Mouse (Mus musculus): ENCODE data around the gene Hist2h2ac.

Hist2h2ac gene

DNA sequence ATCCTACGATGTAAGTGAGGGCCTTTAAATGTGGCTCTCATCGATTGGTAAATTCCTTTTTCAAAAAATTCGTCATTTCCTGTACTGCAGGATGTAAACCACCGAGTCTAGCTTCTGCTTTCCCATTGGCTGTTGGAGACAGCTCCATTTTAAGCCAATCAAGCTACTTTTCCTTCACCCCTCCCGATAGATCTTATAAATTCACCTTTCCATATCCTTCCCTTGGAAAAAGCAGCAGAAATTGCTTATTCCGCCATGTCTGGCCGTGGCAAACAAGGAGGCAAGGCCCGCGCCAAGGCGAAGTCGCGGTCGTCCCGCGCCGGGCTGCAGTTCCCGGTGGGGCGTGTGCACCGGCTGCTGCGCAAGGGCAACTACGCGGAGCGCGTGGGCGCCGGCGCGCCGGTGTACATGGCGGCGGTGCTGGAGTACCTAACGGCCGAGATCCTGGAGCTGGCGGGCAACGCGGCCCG is 984 bp downstream of the Hist2h2ac start, which contains the start of the genes Bola1 and Hist2h2ab:
Bola1 (minus strand) TSS at position 49 of the 470 bp plus-strand sequence.
Hist2h2ab (plus strand) TSS at position 205 of the 470 bp plus-strand sequence.
- no peak for TF ChIP-seq GATA4 (IDR thresholded peaks at IDR 0.05; ENCODE audit: insufficient replicate concordance, low read length)

DNA sequence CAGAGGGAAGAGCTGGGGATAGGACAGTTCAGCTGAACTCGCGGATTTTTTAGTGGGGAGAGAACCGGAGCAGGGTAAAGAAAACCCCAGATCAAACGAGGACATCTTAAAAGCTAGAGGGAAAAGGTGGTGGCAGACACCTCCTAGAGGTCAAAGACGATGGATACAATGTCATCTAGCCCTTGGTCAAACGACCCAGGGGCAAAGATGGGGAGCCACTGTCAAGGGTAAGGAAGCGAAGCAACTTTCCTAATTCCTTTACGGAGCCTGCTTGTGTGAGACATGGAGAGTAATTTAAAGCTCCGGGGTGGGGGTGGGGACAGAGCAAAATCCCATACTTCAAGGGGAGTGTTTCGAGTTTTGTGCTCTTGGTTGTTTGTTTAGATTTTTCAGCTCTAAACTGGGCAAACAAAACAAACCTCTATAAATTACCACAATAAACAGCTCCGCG is 1.5 kb downstream of the Hist2h2ac start:
- no peak for TF ChIP-seq GATA4 (IDR thresholded peaks at IDR 0.05; ENCODE audit: insufficient replicate concordance, low read length)

DNA sequence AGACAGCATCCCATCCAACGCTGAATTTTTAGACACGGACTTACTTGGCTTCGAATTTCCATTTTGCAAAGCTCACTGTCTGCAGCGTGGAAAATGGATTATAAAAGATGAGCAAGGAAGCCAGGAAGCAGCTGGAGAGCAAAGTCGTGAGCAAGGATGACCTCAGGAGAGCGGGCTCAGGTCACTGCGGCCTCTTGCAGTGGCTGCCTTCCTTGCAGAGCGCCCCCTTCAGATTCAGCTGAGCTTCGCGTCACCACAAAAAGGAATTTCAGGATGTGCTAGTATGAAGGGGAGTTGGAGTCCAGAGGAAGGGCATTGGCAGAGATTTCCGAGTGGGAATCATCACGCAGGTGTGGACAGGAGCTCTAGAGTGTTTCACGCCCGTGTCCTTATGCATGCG is 11.4 kb downstream of the Hist2h2ac start:
- no peak for TF ChIP-seq GATA4 (IDR thresholded peaks at IDR 0.05; ENCODE audit: insufficient replicate concordance, low read length)

DNA sequence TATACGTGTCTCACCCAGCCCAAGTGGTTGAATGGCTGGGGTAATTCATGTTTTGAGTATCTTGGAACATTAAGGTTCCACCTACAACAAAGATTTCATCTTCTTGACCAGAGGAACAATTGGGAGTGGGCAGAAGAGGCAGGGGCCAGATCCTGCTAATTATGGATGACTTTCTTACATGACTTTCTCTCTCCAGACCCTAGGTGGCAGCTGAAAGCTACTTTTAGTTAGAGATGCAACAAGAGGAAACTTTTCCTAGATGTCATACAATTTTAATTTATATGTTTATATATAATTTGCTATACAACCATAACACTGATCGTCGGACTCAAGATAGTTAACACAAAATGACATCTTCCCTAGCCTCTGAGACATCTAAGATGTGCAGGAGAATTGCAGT is 12.9 kb downstream of the Hist2h2ac start:
- TF ChIP-seq GATA4 (IDR thresholded peaks at IDR 0.05; ENCODE audit: insufficient replicate concordance, low read length): no peak

DNA sequence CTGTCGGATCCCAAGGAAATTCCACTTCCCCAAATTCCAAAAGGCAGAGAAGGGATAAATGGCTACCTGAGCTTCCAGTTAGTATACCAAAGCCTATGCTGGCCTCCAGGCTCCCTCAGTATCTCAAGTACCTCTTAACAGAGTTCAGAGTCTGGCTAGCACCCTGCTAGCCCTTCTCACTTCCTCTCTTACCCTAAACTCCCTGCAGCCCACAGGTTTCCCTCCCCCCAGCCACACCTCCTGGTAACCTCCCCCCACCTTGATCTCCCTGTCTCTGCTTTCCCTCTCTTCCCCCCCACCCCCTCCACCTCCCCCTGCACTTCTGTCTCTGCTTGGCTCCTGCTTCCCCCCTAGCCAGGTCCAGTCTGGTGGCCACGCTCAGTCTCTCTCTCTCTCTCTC is 20.9 kb downstream of the Hist2h2ac start:
- no peak for TF ChIP-seq GATA4 (IDR thresholded peaks at IDR 0.05; ENCODE audit: insufficient replicate concordance, low read length)

DNA sequence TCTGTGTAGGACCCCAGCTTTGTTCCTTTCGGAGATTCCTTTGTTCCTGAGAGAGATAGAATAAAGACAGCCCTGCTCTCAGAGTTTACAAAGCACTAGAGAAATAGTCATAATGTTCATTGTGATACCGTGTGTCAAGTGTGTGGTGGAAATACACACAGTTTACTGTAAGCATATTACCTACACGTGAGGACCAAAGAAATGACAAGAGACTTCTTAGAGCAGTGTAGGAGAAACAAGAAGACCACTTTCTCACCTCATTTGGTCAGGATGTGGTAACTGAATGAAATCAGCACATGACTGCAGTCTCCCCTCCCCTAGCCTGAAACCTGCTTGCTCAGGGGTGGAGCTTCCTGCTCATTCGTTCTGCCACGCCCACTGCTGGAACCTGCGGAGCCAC is 22.5 kb downstream of the Hist2h2ac start:
- TF ChIP-seq GATA4 (IDR thresholded peaks at IDR 0.05; ENCODE audit: insufficient replicate concordance, low read length): no peak

DNA sequence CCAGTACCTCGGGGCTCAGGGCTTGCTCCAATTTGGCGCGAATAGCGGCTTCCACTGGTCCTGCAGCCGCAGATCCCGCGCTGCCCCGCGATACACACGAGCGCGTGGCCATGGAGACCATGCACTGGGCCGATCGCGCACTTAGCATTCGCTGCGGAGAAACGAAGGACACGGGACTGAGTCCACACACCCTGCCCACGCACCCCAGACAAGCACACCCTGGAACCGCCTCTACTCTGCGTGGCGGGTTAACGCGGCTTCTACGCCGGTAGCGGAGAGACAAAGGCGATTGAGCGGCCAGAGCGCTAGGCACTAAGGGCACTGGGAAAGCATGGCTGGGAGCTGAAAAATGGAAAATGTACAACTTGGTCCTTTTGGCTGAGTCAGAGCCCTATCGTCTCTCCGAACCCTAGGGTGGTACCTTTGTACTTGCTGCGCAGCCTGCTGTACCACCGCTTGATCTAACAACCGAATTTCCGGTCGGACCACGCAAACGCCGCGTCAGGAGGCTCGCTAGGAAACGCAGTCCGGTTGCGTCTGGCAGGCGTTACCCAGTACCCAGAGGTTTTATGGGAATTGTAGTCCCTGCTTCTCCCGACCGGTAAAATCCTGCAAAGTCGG is 23.4 kb downstream of the Hist2h2ac start:
- no peak; the same call in 1 of the 2 replicates for TF ChIP-seq GATA4 (IDR thresholded peaks at IDR 0.05; ENCODE audit: insufficient replicate concordance, low read length)

DNA sequence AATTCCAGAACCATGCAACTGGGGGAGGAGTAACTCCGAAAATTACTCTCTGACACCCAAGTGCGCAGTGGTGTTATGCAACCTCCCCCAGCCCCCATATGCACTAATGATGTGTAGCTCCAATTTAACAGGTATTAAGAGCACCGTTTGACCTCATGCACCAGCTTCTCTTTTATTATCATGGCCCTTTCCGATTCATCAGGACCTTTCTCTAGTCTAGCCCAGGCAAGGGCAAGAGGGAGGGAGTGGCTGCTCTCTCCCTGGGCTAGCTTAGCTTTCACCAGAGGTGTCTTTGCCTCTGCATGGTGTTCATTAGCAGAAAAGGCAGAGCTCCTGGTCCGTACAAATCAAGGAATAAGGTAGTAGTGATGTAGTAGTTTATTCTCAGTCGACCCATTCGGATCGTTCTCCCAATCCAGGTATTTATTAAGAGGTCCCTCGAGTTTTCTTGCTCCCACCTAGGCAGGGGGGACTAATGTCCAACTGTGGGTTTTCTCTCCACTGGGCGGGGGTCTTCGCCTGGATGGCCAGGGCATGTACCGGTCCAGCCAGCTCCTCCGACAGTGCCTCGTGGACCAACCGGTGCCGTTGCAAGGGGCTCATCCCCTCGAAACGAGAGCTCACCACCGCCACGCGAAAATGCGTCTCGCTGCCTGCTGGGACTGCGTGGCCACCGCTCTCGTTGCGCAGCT is 24.1 kb downstream of the Hist2h2ac start:
- TF ChIP-seq GATA4 (IDR thresholded peaks at IDR 0.05; ENCODE audit: insufficient replicate concordance, low read length): no peak

DNA sequence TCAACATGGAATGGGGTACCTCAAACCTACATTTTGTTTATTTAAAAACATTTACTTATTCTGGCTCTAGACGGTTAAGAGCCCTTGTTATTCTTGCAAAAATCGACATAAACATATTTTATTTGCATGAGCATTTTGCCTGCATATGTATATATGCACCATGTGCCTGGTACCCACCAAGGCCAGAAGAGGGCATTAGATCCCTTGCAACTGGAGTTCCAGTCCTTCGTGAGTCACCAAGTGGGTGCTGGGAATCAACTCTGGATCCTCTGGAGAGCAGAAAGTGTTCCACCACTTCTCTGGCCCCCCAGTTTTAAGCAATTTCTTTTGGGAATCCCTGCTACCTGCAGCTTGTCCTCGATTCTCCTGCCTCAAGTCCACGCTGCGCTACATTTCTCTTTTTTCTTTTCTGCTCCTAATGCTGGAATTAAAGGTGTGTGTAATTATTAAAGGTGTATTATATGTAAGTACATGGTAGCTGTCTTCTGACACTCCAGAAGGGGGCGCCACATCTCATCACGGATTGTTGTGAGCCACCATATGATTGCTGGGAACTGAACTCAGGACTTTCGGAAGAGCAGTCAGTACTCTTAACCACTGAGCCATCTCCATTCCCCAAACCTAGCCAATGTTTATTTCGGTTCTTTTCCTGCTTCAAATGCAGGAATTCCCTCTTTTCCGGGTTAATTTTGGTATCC is 24.9 kb downstream of the Hist2h2ac start:
- no peak for TF ChIP-seq GATA4 (IDR thresholded peaks at IDR 0.05; ENCODE audit: insufficient replicate concordance, low read length)

DNA sequence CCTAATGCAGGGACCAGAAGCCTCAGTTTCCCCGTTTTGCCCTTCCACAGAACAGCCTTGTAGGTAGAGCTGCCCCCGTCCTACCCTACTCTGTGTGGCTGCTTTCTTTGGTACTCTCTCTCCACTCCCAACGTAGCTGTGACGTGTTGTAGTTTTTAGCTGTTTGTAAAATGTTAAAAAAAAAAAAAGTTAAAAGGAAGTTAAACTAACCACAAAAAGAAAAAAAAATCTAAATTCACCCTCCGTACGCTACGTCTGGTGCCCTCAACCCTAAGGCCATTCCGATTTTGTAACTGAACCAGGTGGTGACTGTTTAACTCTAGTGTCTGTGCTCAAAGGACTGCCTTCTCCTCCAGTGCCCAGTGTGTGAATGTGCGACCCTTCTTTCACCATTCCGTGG is 25.7 kb downstream of the Hist2h2ac start:
- no peak for TF ChIP-seq GATA4 (IDR thresholded peaks at IDR 0.05; ENCODE audit: insufficient replicate concordance, low read length)

DNA sequence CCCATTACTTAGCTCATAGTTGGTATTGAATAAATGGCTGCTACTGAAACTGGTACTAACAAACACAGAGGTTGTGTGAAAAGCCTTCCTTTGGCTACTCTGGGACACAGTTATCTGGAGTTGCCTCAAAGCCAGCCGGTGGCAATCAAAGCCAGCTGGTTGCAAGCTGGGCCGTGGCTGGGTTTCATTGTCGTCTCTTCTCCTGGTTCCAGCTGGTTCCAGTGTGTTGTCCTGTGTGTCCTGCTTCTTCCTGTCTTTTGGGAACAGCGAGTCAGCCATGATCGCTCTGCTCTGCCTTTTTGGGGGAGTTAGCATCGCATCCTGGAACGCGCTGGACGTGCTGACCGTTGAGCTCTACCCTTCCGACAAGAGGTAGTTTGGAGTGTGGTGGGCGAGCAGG is 27.7 kb downstream of the Hist2h2ac start:
- TF ChIP-seq GATA4 (IDR thresholded peaks at IDR 0.05; ENCODE audit: insufficient replicate concordance, low read length): no peak

DNA sequence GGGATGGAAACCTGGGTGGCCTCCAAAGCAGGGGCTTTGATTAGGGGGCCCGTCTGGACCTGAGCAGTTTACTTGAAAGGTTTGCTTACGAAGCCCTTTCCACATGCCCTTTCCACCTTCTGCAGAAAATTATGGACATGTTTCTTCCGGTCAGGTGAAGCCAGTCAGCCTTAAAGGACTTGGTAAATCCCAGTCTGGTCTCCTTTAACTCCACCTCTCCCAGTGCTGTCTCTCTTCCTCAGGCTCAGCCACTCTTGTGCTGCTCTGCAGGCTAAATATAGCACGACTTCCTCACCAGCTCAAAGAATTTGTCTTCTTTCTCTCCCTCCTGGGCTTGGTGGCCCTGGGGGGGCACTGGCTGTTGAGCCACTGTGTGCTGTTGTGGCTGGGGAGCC is 38.3 kb downstream of the Hist2h2ac start:
- no peak for TF ChIP-seq GATA4 (IDR thresholded peaks at IDR 0.05; ENCODE audit: insufficient replicate concordance, low read length)

DNA sequence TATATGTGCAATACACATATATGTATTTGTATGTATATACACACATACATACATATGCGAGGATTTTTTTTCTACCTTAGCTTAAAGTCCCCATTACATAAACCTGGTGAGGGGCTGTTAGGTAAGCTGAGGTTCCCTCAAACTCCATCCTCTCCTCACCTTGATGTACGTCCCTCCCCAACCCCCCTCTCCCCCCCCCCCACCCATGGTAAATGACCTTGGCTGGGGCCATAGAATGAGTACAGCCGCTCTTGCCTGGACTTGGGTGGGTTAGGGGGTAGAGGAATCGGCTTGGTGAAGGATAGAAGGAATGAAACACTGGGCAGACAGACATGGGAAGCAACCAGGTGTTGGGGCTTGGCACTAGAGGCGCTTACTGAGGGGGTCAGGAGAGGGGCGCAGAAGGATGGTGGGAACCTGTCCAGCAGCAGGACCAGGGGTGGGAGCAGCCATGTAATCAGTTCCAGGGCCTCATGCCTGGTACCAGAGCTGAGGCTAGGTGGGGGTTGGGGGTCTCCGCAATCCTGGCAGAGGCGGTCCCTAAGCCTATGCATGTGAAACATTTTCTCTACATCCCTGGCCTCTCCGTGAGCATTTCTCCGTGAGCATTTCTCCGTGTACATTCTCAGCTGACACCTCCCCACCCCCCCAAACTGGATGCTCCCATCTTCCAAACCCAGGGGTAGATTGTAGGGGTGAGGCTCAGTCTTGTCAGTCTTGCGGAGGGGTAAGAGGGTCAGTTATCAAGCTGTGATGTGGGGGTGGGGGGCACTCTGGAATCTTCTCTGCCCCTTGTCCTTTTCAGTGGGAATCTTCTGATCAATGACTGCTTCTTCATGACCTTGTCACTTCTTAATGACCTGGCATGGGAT is 38.9 kb downstream of the Hist2h2ac start:
- TF ChIP-seq GATA4 (IDR thresholded peaks at IDR 0.05; ENCODE audit: insufficient replicate concordance, low read length): no peak

DNA sequence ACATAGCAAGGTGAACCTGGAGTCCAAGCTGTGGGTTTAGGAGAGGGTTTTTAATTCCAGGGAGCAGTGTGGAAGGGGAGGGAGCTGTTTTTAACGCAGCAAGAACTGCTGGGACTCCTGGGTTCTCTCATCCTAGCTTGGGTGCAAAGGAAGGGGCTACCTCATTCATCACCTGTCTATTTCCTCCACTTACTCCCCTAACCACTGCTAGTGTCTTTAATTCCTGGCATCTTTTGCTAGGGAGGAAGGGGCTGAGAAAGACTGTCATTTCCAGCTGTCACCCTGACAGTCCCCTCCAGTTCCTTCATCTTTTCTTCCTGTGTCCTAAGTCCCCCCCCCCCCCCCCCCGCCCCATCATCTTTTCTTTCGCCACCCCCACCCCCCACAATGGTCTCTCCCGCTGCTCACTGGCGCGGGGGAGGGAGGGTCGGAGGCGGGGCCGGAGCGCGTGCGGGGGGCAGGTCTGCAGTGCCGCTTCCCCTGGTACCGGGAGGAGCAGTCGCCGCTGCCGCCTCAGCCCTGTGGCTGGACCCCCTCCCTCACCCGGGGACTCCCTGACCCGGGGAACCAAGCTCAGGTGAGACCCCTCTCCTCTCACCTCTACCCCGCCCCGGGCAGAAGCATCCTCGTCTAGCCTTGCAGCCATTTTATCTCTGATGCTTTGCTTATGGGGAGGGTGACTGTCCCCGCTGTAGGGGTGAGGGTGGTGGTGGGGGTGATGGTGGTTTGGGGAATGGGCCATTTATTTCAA is 39.8 kb downstream of the Hist2h2ac start, which contains the start of gene Sv2a:
Sv2a (plus strand) TSS at position 425 of the 751 bp plus-strand sequence.
- no peak for TF ChIP-seq GATA4 (IDR thresholded peaks at IDR 0.05; ENCODE audit: insufficient replicate concordance, low read length)

All from liver, adult (tissue).